Mouse (Mus musculus): ENCODE results near the gene Dbi. TPM values are rescaled to one million over a fixed set of nuclear protein-coding genes. Genes with fewer than 3 reads are reported as not detected.
A peak's percentile ranks its signal among the peaks of the same experiment; 100 is the strongest.

Dbi gene
- polyA plus RNA-seq, 1 experiment from 2014 or later = 768 TPM

DNA sequence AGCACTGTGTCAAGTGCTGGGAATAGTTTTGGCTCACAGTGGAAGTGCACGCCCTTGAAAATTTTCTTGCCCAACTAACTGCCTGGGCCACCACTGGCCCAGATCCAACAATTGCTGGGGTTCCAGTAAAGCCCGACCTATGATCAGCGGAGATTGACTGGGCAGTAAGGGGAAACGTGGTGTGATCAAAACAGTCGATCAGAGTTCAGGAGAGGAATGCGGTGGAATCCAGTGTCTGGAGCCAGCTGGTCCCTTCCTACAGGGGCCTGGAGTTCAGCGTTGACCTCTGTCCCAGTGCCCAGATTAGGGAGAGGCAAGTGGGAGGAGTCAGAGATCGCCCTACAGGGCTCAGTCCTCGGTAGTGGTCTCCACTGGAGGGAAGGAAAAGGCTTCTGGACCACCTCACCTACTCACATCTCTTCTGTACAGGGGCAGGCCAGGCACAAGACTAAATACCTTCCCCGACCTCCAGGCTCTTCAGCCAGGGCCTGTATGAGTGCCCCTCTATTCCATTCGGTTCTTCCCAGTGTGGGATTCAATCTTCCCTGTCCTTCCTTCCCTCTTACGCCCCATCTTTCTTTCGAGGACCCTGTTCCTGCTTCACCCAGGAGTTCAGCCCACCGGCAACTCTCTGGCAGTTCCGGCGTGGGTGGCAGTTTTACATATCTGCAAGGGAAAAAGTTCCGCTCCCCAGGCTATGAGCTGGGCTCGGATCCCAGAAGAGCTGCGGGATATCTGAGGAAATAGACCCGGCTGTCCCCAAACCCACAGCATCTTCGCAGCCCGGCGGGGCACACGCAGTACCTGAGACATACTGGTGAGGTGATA is 523 bp downstream of the Dbi start:
- peak overlapping the region; percentile 96 to 97 for H3K27ac ChIP-seq (replicated peaks in 1 of 2; ENCODE audit: control insufficient read depth in 1 of 2, insufficient read depth in 1 of 2, low read depth in 2 of 2, low read length in 2 of 2)
- H3K36me3 ChIP-seq (ENCODE audit: control insufficient read depth, insufficient read depth, low read length) = peaks cover 30% of the 10 kb centered on the region
- H3K4me1 ChIP-seq (ENCODE audit: control insufficient read depth in 2 of 2, insufficient read depth in 2 of 2, low read length in 2 of 2) = peaks cover 17 to 38% of the 10 kb centered on the region in 2 experiments
- H3K9me3 ChIP-seq (ENCODE audit: control insufficient read depth, low read length) = no peaks in the 10 kb centered on the region
- H3K4me3 ChIP-seq (ENCODE audit: control insufficient read depth in 1 of 2, insufficient read depth in 1 of 2, low read depth in 1 of 2, low read length in 2 of 2) = peak overlapping the region; percentile 74 to 94
- H3K27me3 ChIP-seq (ENCODE audit: control insufficient read depth, insufficient read depth, low read length) = no peaks in the 10 kb centered on the region
- H3K4me2 ChIP-seq (ENCODE audit: low read length) = peak overlapping the region; percentile 87
- under 1% methylated on average over 24 of the region's 24 CpGs for WGBS
- H3K9ac ChIP-seq (ENCODE audit: low read length) = peak overlapping the region; percentile 88
- ATAC-seq (ENCODE audit: insufficient number of reproducible peaks, insufficient read depth, low FRiP score, low read depth) = peak; percentile 23

DNA sequence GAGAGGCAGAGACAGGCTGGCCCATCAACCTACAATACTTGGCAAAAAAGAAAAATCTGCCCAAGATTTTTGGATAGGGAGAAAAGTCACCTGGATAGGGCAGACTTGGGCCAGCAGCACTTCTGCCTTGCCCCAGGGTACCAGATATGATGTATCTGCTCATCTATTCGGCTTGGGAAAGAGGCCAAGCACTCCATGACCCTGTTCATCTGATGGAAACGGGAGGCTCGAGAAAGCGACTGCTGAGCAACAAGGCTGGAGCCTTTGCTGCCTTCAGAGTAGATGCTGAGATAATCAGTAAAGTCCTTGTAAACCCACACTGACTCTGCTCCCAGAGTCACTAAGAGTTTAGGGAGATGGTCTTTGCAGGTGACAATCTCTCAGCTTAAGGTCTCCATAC is 1.5 kb downstream of the Dbi start:
- ATAC-seq (ENCODE audit: insufficient number of reproducible peaks, insufficient read depth, low FRiP score, low read depth) = no peak
- Histone ChIP-seq H3K27me3 (ENCODE audit: control insufficient read depth, insufficient read depth, low read length) (no peaks in the 10 kb centered on the region), H3K9ac (ENCODE audit: low read length) (0 out of 2 replicates have a peak overlapping the region, but pooled peaks have one; percentile 23), H3K9me3 (ENCODE audit: control insufficient read depth, low read length) (peaks cover 3% of the 10 kb centered on the region; the same call in 1 of the 2 replicates), H3K4me1 (ENCODE audit: control insufficient read depth in 2 of 2, insufficient read depth in 2 of 2, low read length in 2 of 2) (peaks cover 17 to 41% of the 10 kb centered on the region in 2 experiments), H3K4me3 (ENCODE audit: control insufficient read depth in 1 of 2, insufficient read depth in 1 of 2, low read depth in 1 of 2, low read length in 2 of 2) (peak overlapping the region; percentile 74 to 94; a peak in 3 of 4 replicates), H3K4me2 (ENCODE audit: low read length) (peak overlapping the region; percentile 87), H3K27ac (replicated peaks in 1 of 2; ENCODE audit: control insufficient read depth in 1 of 2, insufficient read depth in 1 of 2, low read depth in 2 of 2, low read length in 2 of 2) (no peak overlapping the region), H3K36me3 (ENCODE audit: control insufficient read depth, insufficient read depth, low read length) (peaks cover 40% of the 10 kb centered on the region)
- 83% methylated on average over 4 of the region's 4 CpGs for WGBS

- Histone ChIP-seq H3K4me3 (ENCODE audit: control insufficient read depth in 1 of 2, insufficient read depth in 1 of 2, low read depth in 1 of 2, low read length in 2 of 2) (no peak overlapping the region), H3K36me3 (ENCODE audit: control insufficient read depth, insufficient read depth, low read length) (peaks cover 45% of the 10 kb centered on the region), H3K27me3 (ENCODE audit: control insufficient read depth, insufficient read depth, low read length) (no peaks in the 10 kb centered on the region), H3K9me3 (ENCODE audit: control insufficient read depth, low read length) (peaks cover 6% of the 10 kb centered on the region; the same call in 1 of the 2 replicates), H3K4me1 (ENCODE audit: control insufficient read depth in 2 of 2, insufficient read depth in 2 of 2, low read length in 2 of 2) (peaks cover 17 to 41% of the 10 kb centered on the region in 2 experiments), H3K27ac (replicated peaks in 1 of 2; ENCODE audit: control insufficient read depth in 1 of 2, insufficient read depth in 1 of 2, low read depth in 2 of 2, low read length in 2 of 2) (no peak overlapping the region), H3K9ac (ENCODE audit: low read length) (0 out of 2 replicates have a peak overlapping the region, but pooled peaks have one; percentile 23), H3K4me2 (ENCODE audit: low read length) (peak overlapping the region; percentile 87)
- ATAC-seq (ENCODE audit: insufficient number of reproducible peaks, insufficient read depth, low FRiP score, low read depth) = no peak
- 94% methylated on average over 2 of the region's 2 CpGs for WGBS
Measured at GRCm38 (mm10) chr1:120118854-120119253, 2.0 kb downstream of the Dbi start.

GRCm38 (mm10) chr1:120116106-120116505 is 4.8 kb downstream of the Dbi start:
- H3K4me2 ChIP-seq (ENCODE audit: low read length) = no peak overlapping the region
- no peak overlapping the region for H3K9ac ChIP-seq (ENCODE audit: low read length)
- peaks cover 15 to 41% of the 10 kb centered on the region in 2 experiments for H3K4me1 ChIP-seq (ENCODE audit: control insufficient read depth in 2 of 2, insufficient read depth in 2 of 2, low read length in 2 of 2)
- peak overlapping the region; percentile 61 to 80 for H3K27ac ChIP-seq (replicated peaks in 1 of 2; ENCODE audit: control insufficient read depth in 1 of 2, insufficient read depth in 1 of 2, low read depth in 2 of 2, low read length in 2 of 2)
- H3K36me3 ChIP-seq (ENCODE audit: control insufficient read depth, insufficient read depth, low read length) = peaks cover 62% of the 10 kb centered on the region
- ATAC-seq (ENCODE audit: insufficient number of reproducible peaks, insufficient read depth, low FRiP score, low read depth) = no peak
- WGBS = 56% methylated on average over 11 of the region's 11 CpGs
- H3K9me3 ChIP-seq (ENCODE audit: control insufficient read depth, low read length) = peaks cover 6% of the 10 kb centered on the region; the same call in 1 of the 2 replicates
- H3K4me3 ChIP-seq (ENCODE audit: control insufficient read depth in 1 of 2, insufficient read depth in 1 of 2, low read depth in 1 of 2, low read length in 2 of 2) = no peak overlapping the region
- H3K27me3 ChIP-seq (ENCODE audit: control insufficient read depth, insufficient read depth, low read length) = no peaks in the 10 kb centered on the region

DNA sequence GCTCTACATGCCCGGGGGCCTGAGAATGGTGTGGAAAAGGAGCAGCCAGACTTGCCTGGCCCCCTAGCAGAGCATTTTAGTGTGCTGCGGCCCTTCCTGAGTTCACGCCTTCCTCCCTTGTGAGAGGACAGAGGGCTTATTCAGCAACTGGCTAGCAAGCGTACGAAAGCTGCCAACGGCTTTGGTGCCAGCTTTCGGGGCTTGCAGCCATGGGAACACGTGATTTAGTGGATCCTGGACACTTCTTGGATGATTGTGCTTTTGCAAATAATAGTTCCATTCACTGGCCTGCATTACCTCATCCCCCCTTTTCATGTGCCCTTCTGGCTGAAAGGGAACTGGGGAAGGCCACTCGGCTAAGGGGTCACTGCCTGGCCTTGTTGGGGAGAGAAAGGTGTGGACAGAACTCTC is 5.2 kb downstream of the Dbi start:
- H3K4me1 ChIP-seq (ENCODE audit: control insufficient read depth in 2 of 2, insufficient read depth in 2 of 2, low read length in 2 of 2) = peaks cover 15 to 41% of the 10 kb centered on the region in 2 experiments
- no peak overlapping the region for H3K4me3 ChIP-seq (ENCODE audit: control insufficient read depth in 1 of 2, insufficient read depth in 1 of 2, low read depth in 1 of 2, low read length in 2 of 2)
- no peak overlapping the region for H3K4me2 ChIP-seq (ENCODE audit: low read length)
- H3K9ac ChIP-seq (ENCODE audit: low read length) = no peak overlapping the region
- ATAC-seq (ENCODE audit: insufficient number of reproducible peaks, insufficient read depth, low FRiP score, low read depth) = no peak
- H3K27ac ChIP-seq (replicated peaks in 1 of 2; ENCODE audit: control insufficient read depth in 1 of 2, insufficient read depth in 1 of 2, low read depth in 2 of 2, low read length in 2 of 2) = peak overlapping the region; percentile 61 to 80
- peaks cover 6% of the 10 kb centered on the region; the same call in 1 of the 2 replicates for H3K9me3 ChIP-seq (ENCODE audit: control insufficient read depth, low read length)
- peaks cover 66% of the 10 kb centered on the region for H3K36me3 ChIP-seq (ENCODE audit: control insufficient read depth, insufficient read depth, low read length)
- WGBS = 68% methylated on average over 9 of the region's 9 CpGs
- no peaks in the 10 kb centered on the region for H3K27me3 ChIP-seq (ENCODE audit: control insufficient read depth, insufficient read depth, low read length)

DNA sequence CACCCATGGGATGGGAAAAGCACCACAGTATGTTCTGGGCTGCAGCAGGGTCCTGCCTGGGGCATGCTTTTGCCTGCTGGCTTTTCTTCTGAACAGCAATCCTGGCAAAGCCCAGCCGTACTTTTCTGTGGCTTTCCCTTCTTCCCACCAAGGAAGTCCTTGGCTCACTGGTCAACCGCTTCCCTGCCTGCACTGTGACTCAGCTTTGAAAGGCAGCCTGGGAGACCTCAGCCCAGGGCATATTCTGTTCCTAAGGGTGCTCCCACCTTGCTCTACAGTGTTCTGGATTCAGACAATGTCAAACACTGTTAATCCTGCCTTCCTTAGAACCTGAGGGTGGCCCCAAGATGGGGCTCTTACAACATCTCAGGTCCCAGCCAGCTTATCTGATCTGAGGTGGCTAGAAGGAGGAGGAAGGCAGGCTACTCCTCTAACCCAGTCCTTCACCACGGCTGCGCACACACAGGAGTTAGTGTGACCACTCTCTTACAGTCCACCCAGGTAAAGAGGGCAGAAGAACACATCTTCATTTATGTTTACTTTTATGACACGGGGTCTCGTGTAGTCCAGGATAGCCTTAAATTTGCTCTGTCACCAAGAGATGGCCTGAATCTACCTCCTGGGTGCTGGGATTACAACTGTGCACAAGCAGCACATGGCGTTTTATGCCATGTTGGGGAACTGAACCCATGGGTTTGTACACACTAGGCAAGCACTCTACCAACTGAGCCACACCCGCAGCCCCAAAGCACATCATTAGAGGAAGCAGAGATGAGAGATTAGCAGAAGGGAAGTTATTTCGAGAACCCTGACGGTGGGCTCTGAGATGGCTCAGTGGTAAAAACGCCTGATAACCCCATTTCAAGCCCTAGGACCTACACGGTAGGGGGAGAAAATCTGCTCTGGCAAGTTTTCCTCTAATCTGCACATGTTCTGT is 8.4 kb downstream of the Dbi start:
- no peak overlapping the region for H3K4me2 ChIP-seq (ENCODE audit: low read length)
- no peak overlapping the region for H3K9ac ChIP-seq (ENCODE audit: low read length)
- peaks cover 6% of the 10 kb centered on the region; the same call in 1 of the 2 replicates for H3K9me3 ChIP-seq (ENCODE audit: control insufficient read depth, low read length)
- H3K4me1 ChIP-seq (ENCODE audit: control insufficient read depth in 2 of 2, insufficient read depth in 2 of 2, low read length in 2 of 2) = peaks cover 7 to 20% of the 10 kb centered on the region in 2 experiments
- H3K36me3 ChIP-seq (ENCODE audit: control insufficient read depth, insufficient read depth, low read length) = peaks cover 49% of the 10 kb centered on the region
- no peak overlapping the region for H3K27ac ChIP-seq (replicated peaks in 1 of 2; ENCODE audit: control insufficient read depth in 1 of 2, insufficient read depth in 1 of 2, low read depth in 2 of 2, low read length in 2 of 2)
- no peak for ATAC-seq (ENCODE audit: insufficient number of reproducible peaks, insufficient read depth, low FRiP score, low read depth)
- 78% methylated on average over 12 of the region's 12 CpGs for WGBS
- H3K4me3 ChIP-seq (ENCODE audit: control insufficient read depth in 1 of 2, insufficient read depth in 1 of 2, low read depth in 1 of 2, low read length in 2 of 2) = no peak overlapping the region
- H3K27me3 ChIP-seq (ENCODE audit: control insufficient read depth, insufficient read depth, low read length) = no peaks in the 10 kb centered on the region

DNA sequence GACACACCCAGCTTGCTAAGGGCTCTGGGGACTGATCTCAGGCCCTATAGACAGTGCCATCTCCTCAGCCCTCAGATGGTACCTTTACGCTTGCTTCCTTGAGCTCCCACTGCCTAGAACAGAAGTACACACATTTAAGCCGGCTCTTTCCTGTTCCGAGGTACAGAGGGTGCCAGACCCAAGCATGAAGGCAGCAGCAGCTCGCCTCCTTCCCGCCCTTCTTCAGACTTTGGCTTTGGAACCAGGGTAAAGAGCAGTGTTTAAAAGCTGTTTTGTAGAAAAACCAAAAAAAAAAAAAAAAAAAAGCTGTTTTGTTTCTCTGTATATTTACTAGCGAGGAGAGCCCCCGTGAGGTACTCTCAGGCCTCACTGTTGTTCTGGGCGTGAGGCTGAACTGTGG is 9.1 kb downstream of the Dbi start:
- Histone ChIP-seq H3K4me3 (ENCODE audit: control insufficient read depth in 1 of 2, insufficient read depth in 1 of 2, low read depth in 1 of 2, low read length in 2 of 2) (no peak overlapping the region), H3K9me3 (ENCODE audit: control insufficient read depth, low read length) (peaks cover 6% of the 10 kb centered on the region; the same call in 1 of the 2 replicates), H3K27ac (replicated peaks in 1 of 2; ENCODE audit: control insufficient read depth in 1 of 2, insufficient read depth in 1 of 2, low read depth in 2 of 2, low read length in 2 of 2) (no peak overlapping the region), H3K36me3 (ENCODE audit: control insufficient read depth, insufficient read depth, low read length) (peaks cover 47% of the 10 kb centered on the region), H3K4me2 (ENCODE audit: low read length) (no peak overlapping the region), H3K27me3 (ENCODE audit: control insufficient read depth, insufficient read depth, low read length) (no peaks in the 10 kb centered on the region), H3K9ac (ENCODE audit: low read length) (no peak overlapping the region), H3K4me1 (ENCODE audit: control insufficient read depth in 2 of 2, insufficient read depth in 2 of 2, low read length in 2 of 2) (peaks cover 7 to 13% of the 10 kb centered on the region in 2 experiments)
- WGBS = 89% methylated on average over 8 of the region's 8 CpGs
- ATAC-seq (ENCODE audit: insufficient number of reproducible peaks, insufficient read depth, low FRiP score, low read depth) = no peak
